Mouse (Mus musculus): ENCODE results near the gene Cep63.
A peak's percentile ranks its signal among the peaks of the same experiment; 100 is the strongest.

Cep63 gene

GRCm38 (mm10) chr9:102625983-102626838, at the start of gene Cep63, which contains the start of gene Anapc13:
Cep63 (minus strand) TSS chr9:102626534.
Anapc13 (plus strand) TSS chr9:102626296.
- DNase-seq: peak; percentile 92 to 95

- DNase-seq: no peak
Measured at GRCm38 (mm10) chr9:102675922-102676321, 49.6 kb upstream of the Cep63 start.

GRCm38 (mm10) chr9:102673381-102673780, 47.0 kb upstream of the Cep63 start:
- DNase-seq: no peak

- no peak for DNase-seq
Measured at GRCm38 (mm10) chr9:102668906-102669305, 42.6 kb upstream of the Cep63 start.

GRCm38 (mm10) chr9:102668115-102668514, 41.8 kb upstream of the Cep63 start:
- DNase-seq: no peak

- no peak for DNase-seq
Measured at GRCm38 (mm10) chr9:102656355-102657095, 30.2 kb upstream of the Cep63 start.

- no peak for DNase-seq
Measured at GRCm38 (mm10) chr9:102651199-102651720, 24.9 kb upstream of the Cep63 start.

- DNase-seq: no peak
Measured at GRCm38 (mm10) chr9:102650637-102651036, 24.3 kb upstream of the Cep63 start.

- DNase-seq: no peak
Measured at GRCm38 (mm10) chr9:102649917-102650527, 23.7 kb upstream of the Cep63 start.

- DNase-seq: no peak
Measured at GRCm38 (mm10) chr9:102647010-102647409, 20.7 kb upstream of the Cep63 start.

GRCm38 (mm10) chr9:102645119-102645695, 18.9 kb upstream of the Cep63 start:
- no peak for DNase-seq

GRCm38 (mm10) chr9:102643486-102644101, 17.3 kb upstream of the Cep63 start:
- DNase-seq: no peak

GRCm38 (mm10) chr9:102643071-102643485, 16.7 kb upstream of the Cep63 start:
- no peak for DNase-seq

GRCm38 (mm10) chr9:102641531-102641930, 15.2 kb upstream of the Cep63 start:
- no peak for DNase-seq

GRCm38 (mm10) chr9:102639510-102639909, 13.2 kb upstream of the Cep63 start:
- DNase-seq: no peak

GRCm38 (mm10) chr9:102638963-102639362, 12.6 kb upstream of the Cep63 start:
- DNase-seq: no peak

- no peak for DNase-seq
Measured at GRCm38 (mm10) chr9:102637115-102637514, 10.8 kb upstream of the Cep63 start.

- no peak for DNase-seq
Measured at GRCm38 (mm10) chr9:102636553-102636952, 10.2 kb upstream of the Cep63 start.

GRCm38 (mm10) chr9:102634453-102634852, 8.1 kb upstream of the Cep63 start:
- no peak for DNase-seq

GRCm38 (mm10) chr9:102632923-102633537, 6.7 kb upstream of the Cep63 start:
- DNase-seq: no peak

GRCm38 (mm10) chr9:102632173-102632572, 5.8 kb upstream of the Cep63 start:
- no peak for DNase-seq

Data from thymus, adult 18-20 months (tissue).